Mouse (Mus musculus): ENCODE measurements around the gene Snd1.

The Snd1 gene

GRCm38 (mm10) chr6:28978031-28978430 lies 503.1 kb downstream of the Snd1 start:
- no peak for DNase-seq (ENCODE audit: low spot score)

- no peak for DNase-seq (ENCODE audit: low spot score)
These were observed 503.9 kb downstream of the Snd1 start for GRCm38 (mm10) chr6:28978881-28979280.

GRCm38 (mm10) chr6:28979586-28979985 lies 504.6 kb downstream of the Snd1 start:
- DNase-seq (ENCODE audit: low spot score) = no peak

GRCm38 (mm10) chr6:28980219-28980618 lies 505.3 kb downstream of the Snd1 start:
- no peak for DNase-seq (ENCODE audit: low spot score)

- no peak for DNase-seq (ENCODE audit: low spot score)
These were observed 506.0 kb downstream of the Snd1 start for GRCm38 (mm10) chr6:28980750-28981584.

- DNase-seq (ENCODE audit: low spot score) = no peak
These were observed 506.6 kb downstream of the Snd1 start for GRCm38 (mm10) chr6:28981585-28981948.

- DNase-seq (ENCODE audit: low spot score) = peak; percentile 26
These were observed 507.2 kb downstream of the Snd1 start for GRCm38 (mm10) chr6:28981966-28982701.

- DNase-seq (ENCODE audit: low spot score) = no peak
These were observed 507.9 kb downstream of the Snd1 start for GRCm38 (mm10) chr6:28982817-28983216.
